Mouse (Mus musculus): ENCODE measurements around the gene Fzr1.

Fzr1 gene

GRCm38 (mm10) chr10:81416581-81417226 is 38.4 kb upstream of the Fzr1 start:
- DNase-seq (ENCODE audit: low spot score) = peak; percentile 89

- DNase-seq (ENCODE audit: low spot score) = peak; percentile 66
These were observed 37.4 kb upstream of the Fzr1 start for GRCm38 (mm10) chr10:81415549-81416310.

- no peak for DNase-seq (ENCODE audit: low spot score)
These were observed 36.8 kb upstream of the Fzr1 start for GRCm38 (mm10) chr10:81415146-81415545.

GRCm38 (mm10) chr10:81414682-81415081 is 36.4 kb upstream of the Fzr1 start:
- DNase-seq (ENCODE audit: low spot score) = peak; percentile 76

- peak; percentile 93 for DNase-seq (ENCODE audit: low spot score)
These were observed 35.3 kb upstream of the Fzr1 start for GRCm38 (mm10) chr10:81413310-81414261.

GRCm38 (mm10) chr10:81412586-81413309 is 34.4 kb upstream of the Fzr1 start:
- no peak for DNase-seq (ENCODE audit: low spot score)

- peak; percentile 89 for DNase-seq (ENCODE audit: low spot score)
These were observed 33.4 kb upstream of the Fzr1 start for GRCm38 (mm10) chr10:81411471-81412400.

GRCm38 (mm10) chr10:81410981-81411380 is 32.7 kb upstream of the Fzr1 start:
- DNase-seq (ENCODE audit: low spot score) = peak; percentile 73

- DNase-seq (ENCODE audit: low spot score) = no peak
These were observed 32.0 kb upstream of the Fzr1 start for GRCm38 (mm10) chr10:81410350-81410749.

GRCm38 (mm10) chr10:81409330-81409729 is 31.0 kb upstream of the Fzr1 start:
- peak; percentile 58 for DNase-seq (ENCODE audit: low spot score)

- peak; percentile 91 for DNase-seq (ENCODE audit: low spot score)
These were observed 30.6 kb upstream of the Fzr1 start for GRCm38 (mm10) chr10:81408871-81409291.

GRCm38 (mm10) chr10:81408424-81408729 is 30.1 kb upstream of the Fzr1 start:
- DNase-seq (ENCODE audit: low spot score) = no peak

GRCm38 (mm10) chr10:81407539-81408423 is 29.5 kb upstream of the Fzr1 start:
- peak; percentile 71 for DNase-seq (ENCODE audit: low spot score)

- no peak for DNase-seq (ENCODE audit: low spot score)
These were observed 28.5 kb upstream of the Fzr1 start for GRCm38 (mm10) chr10:81406504-81407440.

GRCm38 (mm10) chr10:81405588-81406201 is 27.4 kb upstream of the Fzr1 start:
- DNase-seq (ENCODE audit: low spot score) = peak; percentile 84

- no peak for DNase-seq (ENCODE audit: low spot score)
These were observed 26.4 kb upstream of the Fzr1 start for GRCm38 (mm10) chr10:81404720-81405119.

GRCm38 (mm10) chr10:81404082-81404481 is 25.8 kb upstream of the Fzr1 start:
- peak; percentile 81 for DNase-seq (ENCODE audit: low spot score)

- DNase-seq (ENCODE audit: low spot score) = no peak
These were observed 25.2 kb upstream of the Fzr1 start for GRCm38 (mm10) chr10:81403511-81403910.

All from testis, postnatal 10 days (tissue).